Mouse (Mus musculus) liver, embryonic 14.5 days (tissue): Measurements from ENCODE around the gene Gbp4. TPM values are rescaled to one million over a fixed set of nuclear protein-coding genes. Genes with fewer than 3 reads are reported as not detected.
"Not testable (repeated sequence)": the region's sequence is repeated elsewhere in the genome, so short reads cannot be mapped to it uniquely, and the experiment has no call there.

Source experiments
- ATAC-seq: fragments of 200-750 bp; cut with Nextera tagmentation; 2 replicates; pipeline ENCODE4 v1.8.0; 2017; ENCODE audit warnings: moderate number of reproducible peaks, mild to moderate bottlenecking, moderate library complexity; ENCODE audit not compliant: insufficient read depth
- DNase-seq, 3 experiments: peaks; one replicate each; pipeline ENCODE4 v3.0.0-alpha.2; 2012 to 2013; ENCODE audit warnings: low read depth in 3 of 3, low spot score in 3 of 3
- H3K27ac ChIP-seq: fragments of 300-500 bp; sonication (generic); 2 replicates; pipeline ENCODE4 v1.5.1; 2014; ENCODE audit warnings: moderate library complexity, mild to moderate bottlenecking, control low read depth, inconsistent platforms
- H3K27me3 ChIP-seq: fragments of 300-500 bp; sonication (generic); 2 replicates; pipeline ENCODE4 v1.6.1; 2014; ENCODE audit warnings: mild to moderate bottlenecking, low read length, moderate library complexity; ENCODE audit not compliant: control insufficient read depth, insufficient read depth
- H3K36me3 ChIP-seq: fragments of 300-500 bp; sonication (generic); replicated peaks from 2 replicates; pipeline ENCODE4 v1.6.1; 2014; ENCODE audit warnings: low read depth; ENCODE audit not compliant: control insufficient read depth, insufficient read depth
- H3K4me1 ChIP-seq, 2 experiments: fragments of 200-500 bp in 1 of 2; fragments of 300-500 bp in 1 of 2; sonication (generic) in 1 of 2; replicated peaks; 2 replicates each; pipeline ENCODE4 v1.6.1; 2012 to 2014; ENCODE audit warnings: antibody characterized with exemption in 1 of 2, inconsistent platforms in 1 of 2, low read length in 1 of 2; ENCODE audit not compliant: control insufficient read depth in 2 of 2, insufficient read depth in 2 of 2
- H3K4me2 ChIP-seq: fragments of 300-500 bp; sonication (generic); 2 replicates; pipeline ENCODE4 v1.6.1; 2014; ENCODE audit warnings: low read depth, mild to moderate bottlenecking, control low read depth, moderate library complexity
- H3K4me3 ChIP-seq, 2 experiments: fragments of 200-500 bp in 1 of 2; fragments of 300-500 bp in 1 of 2; sonication (generic) in 1 of 2; 2 replicates each; pipeline ENCODE4 v1.5.1; 2012 to 2014; ENCODE audit warnings: low read depth in 2 of 2, low read length in 2 of 2, mild to moderate bottlenecking in 2 of 2, control low read depth in 1 of 2, inconsistent platforms in 1 of 2, moderate library complexity in 1 of 2; ENCODE audit not compliant: insufficient read depth in 1 of 2
- H3K9ac ChIP-seq: fragments of 300-500 bp; sonication (generic); replicated peaks from 2 replicates; pipeline ENCODE4 v1.6.1; 2014; ENCODE audit warnings: mild to moderate bottlenecking, control low read depth, moderate library complexity
- H3K9me3 ChIP-seq: fragments of 300-500 bp; sonication (generic); 2 replicates; pipeline ENCODE4 v1.6.1; 2016; ENCODE audit warnings: low read length, mixed read lengths; ENCODE audit not compliant: control insufficient read depth
- CTCF ChIP-seq: IDR thresholded peaks from 2 replicates; pipeline ENCODE4 v1.5.1; 2016; ENCODE audit warnings: antibody characterized with exemption, low read depth, control low read depth
- EP300 ChIP-seq: IDR thresholded peaks from 2 replicates; pipeline ENCODE4 v1.6.1; 2016; ENCODE audit warnings: antibody characterized with exemption, low read depth
- WGBS: fragments of 180-500 bp; shearing (Covaris S2); extraction: QIAGEN DNeasy Blood & Tissue Kit; methylation state at CpG from one replicate; pipeline ENCODE4 v1.1.7; 2014; ENCODE audit not compliant: insufficient replicate concordance; 5-methylcytosine and 5-hydroxymethylcytosine counted together
- polyA plus RNA-seq, 2 experiments: library from polyadenylated mRNA; depleted of rRNA in 1 of 2; stranded (reverse) in 1 of 2; unstranded in 1 of 2; fragments of >200 nt; fragmentation: Nextera tagmentation in 1 of 2; extraction: Ambion mirVana in 1 of 2; gene quantifications; 2 replicates each; pipeline versions ENCODE4 v1.2.1 to v1.2.3; 2012 to 2014

Gbp4 gene
- polyA plus RNA-seq, 2 experiments = 0.58 to 0.88 TPM

GRCm38 (mm10) chr5:105146447-105146846, 7.1 kb upstream of the Gbp4 start:
- TF ChIP-seq EP300 = no peak
- TF ChIP-seq CTCF = no peak
- Histone ChIP-seq H3K4me3 (no peak overlapping the region), H3K4me2 (no peak overlapping the region), H3K36me3 (no peaks in the 10 kb centered on the region), H3K9ac (no peak overlapping the region), H3K4me1 (0 out of 4 replicates have a peak, but pooled peaks cover 0 to 1% of the 10 kb centered on the region in 2 experiments), H3K9me3 (no peaks in the 10 kb centered on the region), H3K27me3 (no peaks in the 10 kb centered on the region), H3K27ac (no peak overlapping the region)
- ATAC-seq (no peak), DNase-seq (no peak)

- not testable (repeated sequence) for H3K9ac ChIP-seq, H3K4me1 ChIP-seq, ATAC-seq, H3K36me3 ChIP-seq, H3K4me2 ChIP-seq, H3K4me3 ChIP-seq, H3K9me3 ChIP-seq, H3K27ac ChIP-seq, DNase-seq, H3K27me3 ChIP-seq
- WGBS = 19% methylated on average over 3 of the region's 3 CpGs
Measured at GRCm38 (mm10) chr5:105145731-105146130, 6.3 kb upstream of the Gbp4 start.

GRCm38 (mm10) chr5:105140089-105140810, 864 bp upstream of the Gbp4 start:
- not testable (repeated sequence) for H3K4me3 ChIP-seq, ATAC-seq, H3K4me1 ChIP-seq, H3K9ac ChIP-seq, H3K9me3 ChIP-seq, H3K27me3 ChIP-seq, DNase-seq, H3K4me2 ChIP-seq, H3K27ac ChIP-seq, H3K36me3 ChIP-seq
- 35% methylated on average over 2 of the region's 2 CpGs for WGBS

GRCm38 (mm10) chr5:105138906-105139305, 480 bp downstream of the Gbp4 start:
- Histone ChIP-seq H3K36me3 (no peaks in the 10 kb centered on the region), H3K4me1 (no peaks in the 10 kb centered on the region)
- WGBS = 57% methylated on average over 1 of the region's 1 CpGs

GRCm38 (mm10) chr5:105136706-105137304, 2.6 kb downstream of the Gbp4 start:
- 11% methylated on average over 3 of the region's 3 CpGs for WGBS
- H3K27ac ChIP-seq, DNase-seq, H3K9me3 ChIP-seq, H3K4me3 ChIP-seq, ATAC-seq, H3K27me3 ChIP-seq, H3K36me3 ChIP-seq, H3K9ac ChIP-seq, H3K4me1 ChIP-seq, H3K4me2 ChIP-seq: not testable (repeated sequence)

More at GRCm38 (mm10) chr5:105138906-105139305, 480 bp downstream of the Gbp4 start:
- H3K9me3 ChIP-seq = no peaks in the 10 kb centered on the region
- no peak for DNase-seq
- no peak overlapping the region for H3K4me2 ChIP-seq
- H3K27ac ChIP-seq = no peak overlapping the region
- H3K9ac ChIP-seq = no peak overlapping the region
- ATAC-seq = no peak
- no peak for TF ChIP-seq EP300
- TF ChIP-seq CTCF = no peak
- no peak overlapping the region for H3K4me3 ChIP-seq
- H3K27me3 ChIP-seq = no peaks in the 10 kb centered on the region

- H3K27ac ChIP-seq, H3K4me3 ChIP-seq, DNase-seq, ATAC-seq, H3K4me2 ChIP-seq, H3K9ac ChIP-seq, H3K27me3 ChIP-seq, H3K9me3 ChIP-seq, H3K36me3 ChIP-seq, H3K4me1 ChIP-seq: not testable (repeated sequence)
- WGBS = 46% methylated on average over 6 of the region's 6 CpGs
Measured at GRCm38 (mm10) chr5:105121731-105122130, 17.7 kb downstream of the Gbp4 start.
